Mouse (Mus musculus): ENCODE measurements around the gene Ddx39.

GRCm38 (mm10) chr8:83764717-83765116 is 49.7 kb downstream of the Ddx39 start:
- no peak for TF ChIP-seq CTCF (IDR thresholded peaks at IDR 0.05; ENCODE audit: insufficient read depth, low read length)
- TF ChIP-seq POLR2A (IDR thresholded peaks at IDR 0.05; ENCODE audit: borderline replicate concordance, extremely low read depth, low read depth, low read length): no peak

All from lung, adult 2 months (tissue).